Mouse (Mus musculus): ENCODE data around the gene Art5. TPM values are rescaled to one million over a fixed set of nuclear protein-coding genes. Genes with fewer than 3 reads are reported as not detected.

The Art5 gene
- 0.23 and 0.93 TPM in 2 replicates for polyA plus RNA-seq (2015; fragmentation: Nextera tagmentation; extraction: Ambion mirVana)

GRCm38 (mm10) chr7:102109171-102109570 lies at the start of gene Art5:
Gene Art5, minus strand, starts transcription at chr7:102109489.

GRCm38 (mm10) chr7:102116579-102117331 lies 7.5 kb upstream of the Art5 start, which contains the start of gene Chrna10:
Gene Chrna10, minus strand, starts transcription at chr7:102116828.

GRCm38 (mm10) chr7:102101487-102101886 lies 7.8 kb downstream of the Art5 start, which contains the start of gene Art1:
Gene Art1, plus strand, starts transcription at chr7:102101743.

GRCm38 (mm10) chr7:102082816-102083215 lies 26.5 kb downstream of the Art5 start, which contains the start of gene Trpc2:
Gene Trpc2, plus strand, starts transcription at chr7:102083116.

GRCm38 (mm10) chr7:102065046-102065891 lies 44.0 kb downstream of the Art5 start, which contains the start of the genes Rnf121, Xndc1 and Xntrpc:
Gene Rnf121, minus strand, starts transcription at chr7:102065469.
Gene Xndc1, plus strand, starts transcription at chr7:102065511.
Gene Xntrpc, plus strand, starts transcription at chr7:102065713.

Other genes with a start within 250 kb of the Art5 start
- 48.7 and 57.7 TPM in 2 replicates for gene Anapc15, start 245.8 kb downstream of the Art5 start, polyA plus RNA-seq (2015; fragmentation: Nextera tagmentation; extraction: Ambion mirVana)
- gene Folr1, start 238.7 kb downstream of the Art5 start, polyA plus RNA-seq (2015; fragmentation: Nextera tagmentation; extraction: Ambion mirVana), result 1.1 and 2.5 TPM in 2 replicates
- gene Lamtor1, start 203.6 kb downstream of the Art5 start, polyA plus RNA-seq (2015; fragmentation: Nextera tagmentation; extraction: Ambion mirVana), result 166 and 177 TPM in 2 replicates
- not detected in 2 replicates for gene Tomt, start 203.1 kb downstream of the Art5 start, polyA plus RNA-seq (2015; fragmentation: Nextera tagmentation; extraction: Ambion mirVana)
- 7.3 and 9.4 TPM in 2 replicates for gene Lrrc51, start 175.6 kb downstream of the Art5 start, polyA plus RNA-seq (2015; fragmentation: Nextera tagmentation; extraction: Ambion mirVana)
- 22.7 and 23.1 TPM in 2 replicates for gene Numa1, start 175.4 kb downstream of the Art5 start, polyA plus RNA-seq (2015; fragmentation: Nextera tagmentation; extraction: Ambion mirVana)
- 2.7 and 2.9 TPM in 2 replicates for gene Il18bp, start 90.8 kb downstream of the Art5 start, polyA plus RNA-seq (2015; fragmentation: Nextera tagmentation; extraction: Ambion mirVana)
- gene Rnf121, start 44.0 kb downstream of the Art5 start, polyA plus RNA-seq (2015; fragmentation: Nextera tagmentation; extraction: Ambion mirVana), result 27.7 and 28.9 TPM in 2 replicates
- 17.4 and 22.7 TPM in 2 replicates for gene Xndc1, start 44.0 kb downstream of the Art5 start, polyA plus RNA-seq (2015; fragmentation: Nextera tagmentation; extraction: Ambion mirVana)
- gene Xntrpc, start 43.8 kb downstream of the Art5 start, polyA plus RNA-seq (2015; fragmentation: Nextera tagmentation; extraction: Ambion mirVana), result 0.59 and 0.78 TPM in 2 replicates
- 0.08 TPM in 1 of 2 replicates, not detected in the other for gene Trpc2, start 26.4 kb downstream of the Art5 start, polyA plus RNA-seq (2015; fragmentation: Nextera tagmentation; extraction: Ambion mirVana)
- 0.22 and 0.27 TPM in 2 replicates for gene Art1, start 7.7 kb downstream of the Art5 start, polyA plus RNA-seq (2015; fragmentation: Nextera tagmentation; extraction: Ambion mirVana)
- gene Chrna10, start 7.3 kb upstream of the Art5 start, polyA plus RNA-seq (2015; fragmentation: Nextera tagmentation; extraction: Ambion mirVana), result 0.09 TPM in 1 of 2 replicates, not detected in the other
- gene Nup98, start 100.7 kb upstream of the Art5 start, polyA plus RNA-seq (2015; fragmentation: Nextera tagmentation; extraction: Ambion mirVana), result 11.5 and 12.6 TPM in 2 replicates
- gene Pgap2, start 100.7 kb upstream of the Art5 start, polyA plus RNA-seq (2015; fragmentation: Nextera tagmentation; extraction: Ambion mirVana), result 69.0 and 69.2 TPM in 2 replicates
- gene Rhog, start 146.6 kb upstream of the Art5 start, polyA plus RNA-seq (2015; fragmentation: Nextera tagmentation; extraction: Ambion mirVana), result 23.8 and 27.4 TPM in 2 replicates
- gene Stim1, start 158.3 kb upstream of the Art5 start, polyA plus RNA-seq (2015; fragmentation: Nextera tagmentation; extraction: Ambion mirVana), result 18.0 TPM in 2 replicates